Mouse (Mus musculus) megakaryocyte, embryonic 14.5 days (primary cell): Measurements from ENCODE around the gene Tprg.

Experiments used
- FLI1 ChIP-seq: IDR thresholded peaks from 2 replicates; pipeline ENCODE4 v1.6.1; 2012; ENCODE audit warnings: low read length, inconsistent platforms, mixed read lengths
- GATA1 ChIP-seq: IDR thresholded peaks from 3 replicates; pipeline ENCODE4 v1.6.1; 2012; ENCODE audit warnings: mixed read lengths, low read length, inconsistent platforms, borderline replicate concordance

GRCm38 (mm10) chr16:25424001-25424400 is 137.4 kb downstream of the Tprg start:
- no peak for TF ChIP-seq GATA1
- TF ChIP-seq FLI1: no peak
